Mouse (Mus musculus): ENCODE measurements around the gene R3hdm1. TPM values are rescaled to one million over a fixed set of nuclear protein-coding genes. Genes with fewer than 3 reads are reported as not detected.

R3hdm1 gene
- total and polyA plus RNA-seq, 3 experiments = 17.8 to 75.7 (median 33.9) TPM

GRCm38 (mm10) chr1:128073051-128073450 is 30.1 kb upstream of the R3hdm1 start:
- no peak overlapping the region for H3K27ac ChIP-seq (ENCODE audit: insufficient read depth, low read depth)
- DNase-seq (ENCODE audit: extremely low read depth) = no peak
- H3K4me2 ChIP-seq (ENCODE audit: insufficient read depth, low read depth, poor library complexity, severe bottlenecking) = no peak overlapping the region

GRCm38 (mm10) chr1:128076791-128077479 is 26.2 kb upstream of the R3hdm1 start:
- peaks cover 3 to 13% of the 10 kb centered on the region in 2 experiments for H3K36me3 ChIP-seq (replicated peaks in 1 of 2; ENCODE audit: control insufficient read depth in 1 of 2, insufficient read depth in 1 of 2, low read length in 1 of 2)
- H3K27ac ChIP-seq (ENCODE audit: insufficient read depth, low read depth) = no peak overlapping the region
- no peak overlapping the region for H3K9ac ChIP-seq (ENCODE audit: insufficient read depth, low read depth)
- in situ Hi-C loops (cut with MboI; ENCODE audit: low pct_ligation_motif_present, low pct_unique_long_range_greater_than_20kb, low sequenced_read_pairs) = no loop called here
- H3K4me1 ChIP-seq (ENCODE audit: control insufficient read depth in 1 of 2, insufficient read depth in 2 of 2) = peaks cover 0 to 15% of the 10 kb centered on the region in 2 experiments; a peak in 2 of 4 replicates
- H3K9me3 ChIP-seq (replicated peaks; ENCODE audit: low read length) = no peaks in the 10 kb centered on the region
- no peaks in the 10 kb centered on the region for H3K27me3 ChIP-seq (replicated peaks)
- DNase-seq (ENCODE audit: extremely low read depth) = peak; percentile 48
- no peak overlapping the region for H3K4me3 ChIP-seq (replicated peaks in 1 of 3; ENCODE audit: low read depth in 2 of 3, low read length in 2 of 3, poor library complexity in 1 of 3)
- H3K4me2 ChIP-seq (ENCODE audit: insufficient read depth, low read depth, poor library complexity, severe bottlenecking) = no peak overlapping the region; the same call in 1 of the 2 replicates
- TF ChIP-seq BHLHE40 (IDR thresholded peaks at IDR 0.05; ENCODE audit: low read depth, low read length) = no peak
- TF ChIP-seq SIN3A (IDR thresholded peaks at IDR 0.05; ENCODE audit: low read length) = 0 out of 2 replicates have a peak, but pooled peaks have one; percentile 24
- no peak for TF ChIP-seq SMC3 (IDR thresholded peaks at IDR 0.05; ENCODE audit: low read depth, low read length)
- 0 out of 2 replicates have a peak, but pooled peaks have one; percentile 21 for TF ChIP-seq HCFC1 (IDR thresholded peaks at IDR 0.05; ENCODE audit: low read depth, low read length)
- 0 out of 2 replicates have a peak, but pooled peaks have one; percentile 27 for TF ChIP-seq JUND (conservative IDR thresholded peaks at IDR 0.05; ENCODE audit: low read depth, low read length)
- TF ChIP-seq ELF1 (IDR thresholded peaks at IDR 0.05; ENCODE audit: low read depth, low read length) = peak; percentile 70; the same call in 1 of the 2 replicates
- dilution Hi-C loops (cut with MboI; ENCODE audit: extremely low pct_ligation_motif_present, extremely low pct_unique_long_range_greater_than_20kb, low sequenced_read_pairs) = no loop called here
- no peaks in the 10 kb centered on the region for H3K79me2 ChIP-seq (replicated peaks; ENCODE audit: control insufficient read depth, extremely low read depth, insufficient read depth, poor library complexity, severe bottlenecking)

More at GRCm38 (mm10) chr1:128073051-128073450, 30.1 kb upstream of the R3hdm1 start:
- Histone ChIP-seq H3K4me1 (ENCODE audit: control insufficient read depth in 1 of 2, insufficient read depth in 2 of 2) (peaks cover 0 to 8% of the 10 kb centered on the region in 2 experiments; a peak in 2 of 4 replicates), H3K27me3 (replicated peaks) (no peaks in the 10 kb centered on the region), H3K9ac (ENCODE audit: insufficient read depth, low read depth) (no peak overlapping the region), H3K9me3 (replicated peaks; ENCODE audit: low read length) (no peaks in the 10 kb centered on the region), H3K4me3 (replicated peaks in 1 of 3; ENCODE audit: low read depth in 2 of 3, low read length in 2 of 3, poor library complexity in 1 of 3) (no peak overlapping the region), H3K36me3 (replicated peaks in 1 of 2; ENCODE audit: control insufficient read depth in 1 of 2, insufficient read depth in 1 of 2, low read length in 1 of 2) (peaks cover 3 to 5% of the 10 kb centered on the region in 2 experiments), H3K79me2 (replicated peaks; ENCODE audit: control insufficient read depth, extremely low read depth, insufficient read depth, poor library complexity, severe bottlenecking) (no peaks in the 10 kb centered on the region)
- no peak for TF ChIP-seq ZMIZ1 (IDR thresholded peaks at IDR 0.05; ENCODE audit: low read depth, low read length)
- in situ Hi-C loops (cut with MboI; ENCODE audit: low pct_ligation_motif_present, low pct_unique_long_range_greater_than_20kb, low sequenced_read_pairs) (no loop called here), dilution Hi-C loops (cut with MboI; ENCODE audit: extremely low pct_ligation_motif_present, extremely low pct_unique_long_range_greater_than_20kb, low sequenced_read_pairs) (no loop called here)

GRCm38 (mm10) chr1:128077788-128078187 is 25.3 kb upstream of the R3hdm1 start:
- Histone ChIP-seq H3K9ac (ENCODE audit: insufficient read depth, low read depth) (no peak overlapping the region), H3K4me2 (ENCODE audit: insufficient read depth, low read depth, poor library complexity, severe bottlenecking) (no peak overlapping the region), H3K79me2 (replicated peaks; ENCODE audit: control insufficient read depth, extremely low read depth, insufficient read depth, poor library complexity, severe bottlenecking) (no peaks in the 10 kb centered on the region), H3K4me3 (replicated peaks in 1 of 3; ENCODE audit: low read depth in 2 of 3, low read length in 2 of 3, poor library complexity in 1 of 3) (no peak overlapping the region), H3K9me3 (replicated peaks; ENCODE audit: low read length) (no peaks in the 10 kb centered on the region), H3K27ac (ENCODE audit: insufficient read depth, low read depth) (no peak overlapping the region), H3K36me3 (replicated peaks in 1 of 2; ENCODE audit: control insufficient read depth in 1 of 2, insufficient read depth in 1 of 2, low read length in 1 of 2) (peaks cover 5 to 20% of the 10 kb centered on the region in 2 experiments), H3K4me1 (ENCODE audit: control insufficient read depth in 1 of 2, insufficient read depth in 2 of 2) (peaks cover 0 to 15% of the 10 kb centered on the region in 2 experiments; a peak in 2 of 4 replicates), H3K27me3 (replicated peaks) (no peaks in the 10 kb centered on the region)
- TF ChIP-seq SMC3 (IDR thresholded peaks at IDR 0.05; ENCODE audit: low read depth, low read length) (no peak), JUN (IDR thresholded peaks at IDR 0.05; ENCODE audit: insufficient read depth, low read depth, low read length) (no peak), TBP (conservative IDR thresholded peaks at IDR 0.05; ENCODE audit: low read depth, low read length) (no peak), E2F4 (IDR thresholded peaks at IDR 0.05; ENCODE audit: insufficient replicate concordance, low read depth, low read length) (no peak), UBTF (IDR thresholded peaks at IDR 0.05; ENCODE audit: low read depth, low read length) (no peak), MEF2A (IDR thresholded peaks at IDR 0.05; ENCODE audit: borderline replicate concordance, low read depth, low read length) (no peak), USF1 (IDR thresholded peaks at IDR 0.05; ENCODE audit: low read depth, low read length) (no peak), HCFC1 (IDR thresholded peaks at IDR 0.05; ENCODE audit: low read depth, low read length) (no peak), MYC (IDR thresholded peaks at IDR 0.05; ENCODE audit: low read depth, low read length) (no peak)
- in situ Hi-C loops (cut with MboI; ENCODE audit: low pct_ligation_motif_present, low pct_unique_long_range_greater_than_20kb, low sequenced_read_pairs) (no loop called here), dilution Hi-C loops (cut with MboI; ENCODE audit: extremely low pct_ligation_motif_present, extremely low pct_unique_long_range_greater_than_20kb, low sequenced_read_pairs) (no loop called here)
- DNase-seq (ENCODE audit: extremely low read depth) = no peak
